Mouse (Mus musculus) kidney, embryonic 14.5 days (tissue): ENCODE results near the gene Zfp386. TPM values are rescaled to one million over a fixed set of nuclear protein-coding genes. Genes with fewer than 3 reads are reported as not detected.

Source experiments
- ATAC-seq: fragments of 200-750 bp; cut with Nextera tagmentation; 2 replicates; pipeline ENCODE4 v1.8.0; 2017; ENCODE audit warnings: moderate number of reproducible peaks, mild to moderate bottlenecking, moderate TSS enrichment, moderate library complexity; ENCODE audit not compliant: low FRiP score, low TSS enrichment
- H3K27ac ChIP-seq: fragments of 300-500 bp; sonication (generic); 2 replicates; pipeline ENCODE4 v1.5.1; 2014; ENCODE audit warnings: low read depth, mild to moderate bottlenecking, low read length, moderate library complexity, mixed read lengths
- H3K27me3 ChIP-seq: fragments of 300-500 bp; sonication (generic); 2 replicates; pipeline ENCODE4 v1.6.1; 2014; ENCODE audit warnings: mild to moderate bottlenecking, low read length; ENCODE audit not compliant: control insufficient read depth, insufficient read depth
- H3K36me3 ChIP-seq: fragments of 300-500 bp; sonication (generic); 2 replicates; pipeline ENCODE4 v1.6.1; 2014; ENCODE audit warnings: low read length, mixed read lengths; ENCODE audit not compliant: control insufficient read depth, insufficient read depth
- H3K4me1 ChIP-seq: fragments of 300-500 bp; sonication (generic); 2 replicates; pipeline ENCODE4 v1.6.1; 2014; ENCODE audit warnings: low read length, mixed read lengths; ENCODE audit not compliant: control insufficient read depth, insufficient read depth
- H3K4me2 ChIP-seq: fragments of 300-500 bp; sonication (generic); replicated peaks from 2 replicates; pipeline ENCODE4 v1.6.1; 2014; ENCODE audit warnings: low read depth, mild to moderate bottlenecking, low read length
- H3K4me3 ChIP-seq: fragments of 300-500 bp; sonication (generic); 2 replicates; pipeline ENCODE4 v1.5.1; 2014; ENCODE audit warnings: mild to moderate bottlenecking, low read length
- H3K9ac ChIP-seq: fragments of 300-500 bp; sonication (generic); 2 replicates; pipeline ENCODE4 v1.6.1; 2014; ENCODE audit warnings: low read depth, mild to moderate bottlenecking, low read length, moderate library complexity
- H3K9me3 ChIP-seq: fragments of 300-500 bp; sonication (generic); 2 replicates; pipeline ENCODE4 v1.6.1; 2016; ENCODE audit warnings: low read length; ENCODE audit not compliant: control insufficient read depth
- WGBS: fragments of 180-500 bp; shearing (Covaris S2); extraction: QIAGEN DNeasy Blood & Tissue Kit; methylation state at CpG from one replicate; pipeline ENCODE4 v1.1.7; 2014; 5-methylcytosine and 5-hydroxymethylcytosine counted together
- polyA plus RNA-seq: library from polyadenylated mRNA; unstranded; fragments of >200 nt; fragmentation: Nextera tagmentation; extraction: Ambion mirVana; gene quantifications from 2 replicates; pipeline ENCODE4 v1.2.1, GENCODE M21; 2014

The Zfp386 gene
- polyA plus RNA-seq, 1 experiment from 2014 or later = 54.0 TPM

DNA sequence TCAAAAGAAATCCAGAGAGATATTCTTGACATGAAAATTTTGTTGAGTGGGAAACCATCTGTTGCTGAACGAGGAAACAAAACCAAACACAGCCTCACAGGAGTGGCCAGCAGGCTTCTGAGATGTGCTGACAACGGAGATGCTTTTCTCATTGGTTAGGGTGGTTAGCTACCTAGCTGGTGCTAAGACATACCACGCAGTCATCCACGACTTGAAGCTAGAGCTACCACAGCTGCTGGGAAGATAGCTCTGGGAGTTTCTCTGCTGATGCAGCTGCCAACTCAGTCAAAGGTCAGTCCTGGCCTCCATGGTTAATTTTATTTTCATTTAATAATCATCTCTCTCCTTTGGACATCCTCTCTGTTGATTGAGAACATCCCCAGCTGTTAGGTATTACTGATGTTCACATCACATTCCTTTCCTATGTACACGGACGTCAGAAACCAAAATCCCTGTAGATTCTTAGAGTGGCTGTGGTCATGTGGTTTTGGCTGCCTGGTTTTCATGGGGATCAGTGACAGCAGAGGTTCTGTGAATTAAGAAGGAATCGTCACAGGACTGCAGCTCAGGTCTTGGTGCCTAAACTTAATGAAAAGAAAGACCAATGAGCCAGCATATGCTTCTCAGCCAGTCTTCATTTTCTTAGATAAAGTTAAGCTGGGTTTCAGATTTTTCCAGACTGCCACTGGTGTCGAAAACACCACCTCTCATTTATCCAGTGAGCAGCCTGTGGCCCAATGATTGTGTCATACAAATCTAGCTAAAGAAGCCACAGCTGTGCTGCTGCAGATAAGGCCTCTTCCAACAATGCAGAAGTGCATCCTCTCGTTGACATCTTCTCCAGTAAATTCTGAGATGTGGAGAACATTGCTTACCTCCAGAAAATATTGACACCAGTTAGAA is 62.2 kb downstream of the Zfp386 start:
- Histone ChIP-seq H3K4me3 (no peak overlapping the region), H3K27ac (no peak overlapping the region), H3K9ac (no peak overlapping the region), H3K4me2 (no peak overlapping the region), H3K27me3 (no peaks in the 10 kb centered on the region), H3K9me3 (no peaks in the 10 kb centered on the region), H3K4me1 (no peaks in the 10 kb centered on the region), H3K36me3 (no peaks in the 10 kb centered on the region)
- WGBS = 82% methylated on average over 9 of the region's 9 CpGs
- ATAC-seq = no peak

DNA sequence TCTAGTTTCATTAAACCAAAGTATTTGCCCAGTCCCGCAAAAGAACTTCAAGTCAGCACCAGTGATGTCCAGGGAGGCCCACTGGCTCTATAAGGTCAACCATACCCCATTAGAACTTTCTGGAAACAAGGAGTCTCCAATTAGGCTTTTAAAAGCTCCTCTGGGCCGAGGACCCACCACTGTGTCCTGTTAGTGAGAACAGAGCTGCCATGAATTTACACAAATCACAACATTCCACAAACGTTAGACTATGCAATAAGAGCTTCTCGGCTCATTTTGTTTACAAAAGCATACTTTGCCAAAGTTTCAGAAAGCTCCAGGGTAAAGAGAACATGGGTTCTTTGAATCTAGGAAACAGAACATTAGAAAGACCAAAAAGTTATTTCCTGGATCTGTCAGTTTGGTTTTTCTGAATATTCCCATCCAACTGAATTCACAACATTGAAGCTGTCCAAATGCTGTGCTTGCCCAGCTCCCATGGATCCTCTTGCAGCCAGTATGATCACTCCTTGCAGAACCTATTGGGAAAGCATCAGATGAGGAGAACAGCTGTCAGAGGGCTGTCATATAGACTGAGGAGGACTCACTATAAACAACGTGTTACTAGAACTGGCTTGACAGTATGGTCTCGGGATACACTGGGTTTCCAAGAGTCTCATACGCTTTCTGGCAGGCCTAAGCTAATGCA is 63.6 kb downstream of the Zfp386 start:
- no peaks in the 10 kb centered on the region for H3K9me3 ChIP-seq
- no peaks in the 10 kb centered on the region for H3K36me3 ChIP-seq
- H3K27ac ChIP-seq = no peak overlapping the region
- no peak overlapping the region for H3K4me3 ChIP-seq
- no peak overlapping the region for H3K4me2 ChIP-seq
- H3K4me1 ChIP-seq = no peaks in the 10 kb centered on the region
- no peak for ATAC-seq
- H3K27me3 ChIP-seq = no peaks in the 10 kb centered on the region
- no peak overlapping the region for H3K9ac ChIP-seq
- 82% methylated on average over 7 of the region's 7 CpGs for whole genome bisulfite sequencing

Other genes with a start within 250 kb of the Zfp386 start
- gene Vipr2, start 30.0 kb downstream of the Zfp386 start, polyA plus RNA-seq = 1.4 TPM in 2 replicates
- 13.5 and 19.7 TPM in 2 replicates for gene Wdr60, start 215.3 kb downstream of the Zfp386 start, polyA plus RNA-seq
- gene Gm11027, start 227.7 kb downstream of the Zfp386 start, polyA plus RNA-seq = not detected in 2 replicates
- 15.2 and 23.2 TPM in 2 replicates for gene Esyt2, start 233.5 kb downstream of the Zfp386 start, polyA plus RNA-seq